In genomic region chr9:74867641-74868205, GRCm38 (mm10) we compare ENCODE assay signal across 8 mouse cellular contexts. TPM values are rescaled to one million over a fixed set of nuclear protein-coding genes. Genes with fewer than 3 reads are reported as not detected.
DNase-seq lines count a peak whose midpoint lies in the region; ATAC-seq and TF ChIP-seq lines count a peak whose summit lies in the region.

No protein-coding gene starts in this region.

- no peak overlapping the region for H3K4me2 ChIP-seq in heart, postnatal 0 days (ENCODE audit: low read depth, low read length)
- H3K4me2 ChIP-seq in lung, embryonic 16.5 days (ENCODE audit: low read depth, low read length): no peak overlapping the region

- 7% methylated on average over 15 of the region's 15 CpGs for WGBS in heart, postnatal 0 days
- WGBS in heart, embryonic 10.5 days: 11% methylated on average over 15 of the region's 15 CpGs
- WGBS in forebrain, embryonic 10.5 days: 6% methylated on average over 15 of the region's 15 CpGs
- 7% methylated on average over 15 of the region's 15 CpGs for WGBS in lung, embryonic 16.5 days

- peak; percentile 70 for TF ChIP-seq CTCF in heart, postnatal 0 days (IDR thresholded peaks at IDR 0.05; ENCODE audit: low read depth)

- DNase-seq in heart, postnatal 0 days (ENCODE audit: low spot score): peak; percentile 66
- DNase-seq in heart, embryonic 10.5 days (ENCODE audit: low spot score): no peak
- peak; percentile 83 for DNase-seq in ZHBTc4 (ENCODE audit: low read depth, low spot score)
- DNase-seq in forebrain, embryonic 10.5 days (ENCODE audit: extremely low spot score, low spot score): peak; percentile 69
- peak; percentile 52 for DNase-seq in kidney, adult 9 months
- DNase-seq in right cerebral cortex, postnatal 10 days (ENCODE audit: low spot score in 2 of 2): peak; percentile 70 to 71
- no peak for DNase-seq in thymus, adult 18-20 months

- H3K27me3 ChIP-seq in heart, postnatal 0 days (ENCODE audit: control insufficient read depth, insufficient read depth, low read length): peaks cover 84% of the 10 kb centered on the region
- peaks cover 74% of the 10 kb centered on the region for H3K27me3 ChIP-seq in heart, embryonic 10.5 days (ENCODE audit: insufficient read depth, poor library complexity, severe bottlenecking)
- peaks cover 96% of the 10 kb centered on the region for H3K27me3 ChIP-seq in forebrain, embryonic 10.5 days (ENCODE audit: poor library complexity, severe bottlenecking)
- peaks cover 68% of the 10 kb centered on the region for H3K27me3 ChIP-seq in lung, embryonic 16.5 days (ENCODE audit: control insufficient read depth, insufficient read depth, low read depth, low read length)

- no peak overlapping the region for H3K27ac ChIP-seq in heart, postnatal 0 days (ENCODE audit: low read depth)
- no peak overlapping the region for H3K27ac ChIP-seq in heart, embryonic 10.5 days
- no peak overlapping the region for H3K27ac ChIP-seq in forebrain, embryonic 10.5 days
- no peak overlapping the region for H3K27ac ChIP-seq in lung, embryonic 16.5 days (ENCODE audit: low read length)

- H3K4me1 ChIP-seq in heart, postnatal 0 days (ENCODE audit: control insufficient read depth, insufficient read depth): no peaks in the 10 kb centered on the region
- peaks cover 11% of the 10 kb centered on the region for H3K4me1 ChIP-seq in heart, embryonic 10.5 days
- H3K4me1 ChIP-seq in forebrain, embryonic 10.5 days: peaks cover 51% of the 10 kb centered on the region
- peaks cover 11% of the 10 kb centered on the region; the same call in 1 of the 2 replicates for H3K4me1 ChIP-seq in lung, embryonic 16.5 days (replicated peaks; ENCODE audit: control insufficient read depth, insufficient read depth, low read length)

- no peak overlapping the region for H3K4me3 ChIP-seq in heart, postnatal 0 days (ENCODE audit: low read depth, low read length)
- no peak overlapping the region for H3K4me3 ChIP-seq in heart, embryonic 10.5 days
- H3K4me3 ChIP-seq in forebrain, embryonic 10.5 days: no peak overlapping the region
- H3K4me3 ChIP-seq in lung, embryonic 16.5 days (ENCODE audit: low read length): no peak overlapping the region

- H3K36me3 ChIP-seq in heart, postnatal 0 days (replicated peaks; ENCODE audit: control insufficient read depth, insufficient read depth, low read length): no peaks in the 10 kb centered on the region
- H3K36me3 ChIP-seq in heart, embryonic 10.5 days: no peaks in the 10 kb centered on the region
- no peaks in the 10 kb centered on the region for H3K36me3 ChIP-seq in forebrain, embryonic 10.5 days (replicated peaks)
- H3K36me3 ChIP-seq in lung, embryonic 16.5 days (ENCODE audit: control insufficient read depth, insufficient read depth, low read length): no peaks in the 10 kb centered on the region

- H3K9ac ChIP-seq in heart, postnatal 0 days (replicated peaks; ENCODE audit: low read depth, low read length): no peak overlapping the region
- H3K9ac ChIP-seq in lung, embryonic 16.5 days (ENCODE audit: low read length): no peak overlapping the region

- no peaks in the 10 kb centered on the region for H3K9me3 ChIP-seq in heart, postnatal 0 days (replicated peaks; ENCODE audit: control insufficient read depth, low read length)
- H3K9me3 ChIP-seq in heart, embryonic 10.5 days: no peaks in the 10 kb centered on the region
- no peaks in the 10 kb centered on the region for H3K9me3 ChIP-seq in forebrain, embryonic 10.5 days
- no peaks in the 10 kb centered on the region for H3K9me3 ChIP-seq in lung, embryonic 16.5 days (ENCODE audit: control insufficient read depth, low read length)

- peak; percentile 51; the same call in 1 of the 2 replicates for ATAC-seq in heart, postnatal 0 days (ENCODE audit: insufficient read depth, low read depth)
- 0 out of 2 replicates have a peak, but pooled peaks have one; percentile 11 for ATAC-seq in lung, embryonic 16.5 days (ENCODE audit: low read depth)

- no peak for TF ChIP-seq EP300 in heart, postnatal 0 days (IDR thresholded peaks at IDR 0.05; ENCODE audit: low read depth)

RNA-seq across cellular contexts. Expression of gene Onecut1, which starts 6.0 kb away (rescaled TPM):
- not detected in 2 replicates for total RNA-seq in heart, postnatal 0 days (2014; rRNA removed; ENCODE audit: low replicate concordance)
- polyA plus RNA-seq in heart, postnatal 0 days (2015; fragmentation: Nextera tagmentation; extraction: Ambion mirVana): 0.03 TPM in 1 of 2 replicates, not detected in the other
- 0.10 and 1.9 TPM in 2 replicates for polyA plus RNA-seq in heart, embryonic 10.5 days (2016; fragmentation: Nextera tagmentation; extraction: Ambion mirVana)
- polyA plus RNA-seq in forebrain, embryonic 10.5 days (2016; fragmentation: Nextera tagmentation; extraction: Ambion mirVana): 0.92 and 1.2 TPM in 2 replicates
- polyA plus RNA-seq in lung, embryonic 16.5 days (2015; fragmentation: Nextera tagmentation; extraction: Ambion mirVana): 0.05 TPM in 1 of 2 replicates, not detected in the other

Comparison
In these comparisons a context has a peak if more than half of its experiments do, and no peak if none do; other contexts are left out.
1. DNase-seq: peak in heart, postnatal 0 days (single experiment), ZHBTc4 (single experiment), forebrain, embryonic 10.5 days (single experiment), kidney, adult 9 months (single experiment) and right cerebral cortex, postnatal 10 days (2 of 2); none in heart, embryonic 10.5 days (single experiment) and thymus, adult 18-20 months (0 of 2).